Mouse (Mus musculus) kidney, postnatal 10 days (tissue): ENCODE measurements at regions not wholly inside any gene's neighbourhood (a gene's known extent, or its start where the extent isn't known, plus 50 kb on each side); places are given as distances from the start of the nearest gene placed in this dataset.

ENCODE experiments used
- DNase-seq: peaks from one replicate; pipeline ENCODE4 v3.0.0; 2021; ENCODE audit warnings: mixed read lengths

- peak; percentile 8 for DNase-seq
Measured at GRCm38 (mm10) chr15:71375775-71376174, 2458.6 kb upstream of the Gm6569 start.
